Mouse (Mus musculus) neural tube, embryonic 12.5 days (tissue): ENCODE data around the gene Adam22. TPM values are rescaled to one million over a fixed set of nuclear protein-coding genes. Genes with fewer than 3 reads are reported as not detected.

Experiments used
- microRNA-seq: library from miRNA; unstranded; fragments of <30 nt; microRNA quantifications from one replicate; pipeline ENCODE4, GENCODE M21; 2017
- polyA plus RNA-seq: library from polyadenylated mRNA; unstranded; fragments of >200 nt; fragmentation: Nextera tagmentation; extraction: Ambion mirVana; gene quantifications from 2 replicates; pipeline ENCODE4 v1.2.1, GENCODE M21; 2016

Adam22 gene
- polyA plus RNA-seq, 1 experiment from 2014 or later: 25.1 TPM

Small RNA genes within 50 kb of the gene (microRNA-seq; reads per million reads assigned to microRNA genes)
- gene Gm24196: not detected

Other genes starting within 250 kb of the Adam22 start
- gene Dbf4, start 54.6 kb upstream of the Adam22 start, polyA plus RNA-seq: 42.0 and 43.5 TPM in 2 replicates
- 9.6 and 9.9 TPM in 2 replicates for gene Slc25a40, start 54.7 kb upstream of the Adam22 start, polyA plus RNA-seq